Mouse (Mus musculus): ENCODE measurements around the gene Etfb.

Etfb gene

GRCm38 (mm10) chr7:43449811-43450210, 5.9 kb downstream of the Etfb start:
- no peak for DNase-seq (ENCODE audit: low spot score)

- no peak for DNase-seq (ENCODE audit: low spot score)
Measured at GRCm38 (mm10) chr7:43451726-43452125, 7.8 kb downstream of the Etfb start.

GRCm38 (mm10) chr7:43452609-43453008, 8.7 kb downstream of the Etfb start:
- DNase-seq (ENCODE audit: low spot score): no peak

- DNase-seq (ENCODE audit: low spot score): no peak
Measured at GRCm38 (mm10) chr7:43453599-43454355, 9.9 kb downstream of the Etfb start.

- DNase-seq (ENCODE audit: low spot score): no peak
Measured at GRCm38 (mm10) chr7:43454371-43454770, 10.5 kb downstream of the Etfb start.

- DNase-seq (ENCODE audit: low spot score): no peak
Measured at GRCm38 (mm10) chr7:43462851-43463250, 19.0 kb downstream of the Etfb start, which contains the start of gene Vsig10l. Gene Vsig10l (plus strand): TSS chr7:43463151.

- no peak for DNase-seq (ENCODE audit: low spot score)
Measured at GRCm38 (mm10) chr7:43463976-43464375, 20.1 kb downstream of the Etfb start.

- DNase-seq (ENCODE audit: low spot score): no peak
Measured at GRCm38 (mm10) chr7:43464864-43465343, 21.0 kb downstream of the Etfb start.

- peak; percentile 83 for DNase-seq (ENCODE audit: low spot score)
Measured at GRCm38 (mm10) chr7:43465344-43466098, 21.6 kb downstream of the Etfb start.

- peak; percentile 52 for DNase-seq (ENCODE audit: low spot score)
Measured at GRCm38 (mm10) chr7:43466099-43466694, 22.3 kb downstream of the Etfb start.

- DNase-seq (ENCODE audit: low spot score): no peak
Measured at GRCm38 (mm10) chr7:43470373-43470772, 26.5 kb downstream of the Etfb start.

GRCm38 (mm10) chr7:43475706-43476105, 31.8 kb downstream of the Etfb start:
- DNase-seq (ENCODE audit: low spot score): no peak

GRCm38 (mm10) chr7:43476376-43476775, 32.5 kb downstream of the Etfb start:
- no peak for DNase-seq (ENCODE audit: low spot score)

GRCm38 (mm10) chr7:43481191-43481590, 37.3 kb downstream of the Etfb start:
- no peak for DNase-seq (ENCODE audit: low spot score)

GRCm38 (mm10) chr7:43482090-43482716, 38.3 kb downstream of the Etfb start:
- DNase-seq (ENCODE audit: low spot score): no peak

- no peak for DNase-seq (ENCODE audit: low spot score)
Measured at GRCm38 (mm10) chr7:43483236-43483635, 39.4 kb downstream of the Etfb start.

GRCm38 (mm10) chr7:43488646-43489045, 44.8 kb downstream of the Etfb start:
- no peak for DNase-seq (ENCODE audit: low spot score)

- no peak for DNase-seq (ENCODE audit: low spot score)
Measured at GRCm38 (mm10) chr7:43489631-43490125, 45.8 kb downstream of the Etfb start, which contains the start of gene Iglon5. Gene Iglon5 (minus strand): TSS chr7:43490075.

GRCm38 (mm10) chr7:43490182-43490584, 46.3 kb downstream of the Etfb start:
- no peak for DNase-seq (ENCODE audit: low spot score)

GRCm38 (mm10) chr7:43490861-43491260, 47.0 kb downstream of the Etfb start:
- DNase-seq (ENCODE audit: low spot score): no peak

- DNase-seq (ENCODE audit: low spot score): no peak
Measured at GRCm38 (mm10) chr7:43495343-43496021, 51.6 kb downstream of the Etfb start.

Measured in ovary, adult 18-20 months (tissue).